Mouse (Mus musculus): ENCODE data around the gene Tmem119. TPM values are rescaled to one million over a fixed set of nuclear protein-coding genes. Genes with fewer than 3 reads are reported as not detected.

Gene Tmem119
- polyA plus RNA-seq, 1 experiment = 0.05 TPM

DNA sequence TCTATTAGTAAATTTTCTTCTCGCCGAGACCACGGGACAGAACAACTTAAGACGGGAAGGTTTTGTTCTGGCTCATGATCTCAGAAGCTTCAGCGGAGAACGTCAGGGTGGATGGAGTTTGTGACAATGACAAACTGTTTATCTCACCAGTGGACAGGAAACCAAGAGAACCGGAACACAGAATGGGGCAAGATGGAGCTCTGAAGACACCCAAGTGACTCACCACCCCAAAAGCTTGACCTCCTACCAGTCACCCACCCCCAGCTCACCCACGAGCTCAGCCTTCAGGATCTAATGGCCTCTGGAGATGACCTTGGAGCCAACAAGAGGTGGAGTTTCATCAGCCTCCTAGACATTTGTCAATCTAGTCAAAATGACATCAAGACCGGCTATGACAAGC, 5.0 kb upstream of the Tmem119 start:
- TF ChIP-seq GATA1 (IDR thresholded peaks at IDR 0.05; ENCODE audit: low read length) = no peak

DNA sequence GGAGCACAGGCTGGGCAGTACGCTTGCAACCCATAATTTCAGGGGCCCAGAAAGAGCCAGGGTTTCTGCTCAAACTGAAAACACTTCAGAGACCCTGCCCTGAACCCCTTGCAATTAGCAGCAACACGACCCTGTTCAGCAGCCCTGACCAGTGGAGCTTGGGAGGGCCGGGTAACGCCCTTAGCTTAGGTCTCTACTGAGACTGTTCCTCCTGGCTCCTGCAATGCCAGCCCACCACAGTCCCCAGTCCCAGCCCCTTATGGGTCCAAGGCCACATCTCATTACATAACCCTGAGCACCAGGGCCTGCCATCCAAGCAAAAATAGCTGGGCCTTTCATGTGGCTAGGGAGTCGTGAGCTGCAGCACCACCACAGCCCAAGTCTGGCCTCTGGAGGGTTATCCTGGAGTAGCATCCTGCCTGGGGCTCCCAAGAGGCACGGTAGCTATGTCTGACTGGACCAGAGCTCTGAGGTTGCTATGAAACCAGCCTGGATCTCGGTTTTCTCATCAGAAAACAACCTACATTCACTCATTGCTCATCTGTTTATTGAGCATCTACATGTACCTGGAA, 4.2 kb upstream of the Tmem119 start:
- TF ChIP-seq GATA1 (IDR thresholded peaks at IDR 0.05; ENCODE audit: low read length) = no peak

DNA sequence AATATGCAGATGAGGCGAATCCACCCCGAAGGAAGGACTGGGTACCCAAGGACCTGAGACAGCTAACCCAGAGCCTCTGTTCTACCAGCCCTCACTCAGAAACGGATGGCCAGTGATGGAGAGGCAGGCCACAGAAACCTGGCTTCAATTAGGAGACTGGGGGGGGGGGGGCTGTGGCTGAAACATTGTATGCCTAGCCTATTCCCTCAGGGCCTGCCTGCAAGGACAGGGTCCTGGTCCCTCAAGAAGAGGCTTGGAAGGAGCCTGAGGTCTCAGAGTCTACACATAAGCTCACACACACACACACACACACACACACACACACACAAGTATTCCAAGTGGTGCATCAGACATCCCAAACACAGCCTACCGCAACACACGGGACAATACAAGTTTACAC, 625 bp downstream of the Tmem119 start:
- TF ChIP-seq GATA1 (IDR thresholded peaks at IDR 0.05; ENCODE audit: low read length) = no peak

DNA sequence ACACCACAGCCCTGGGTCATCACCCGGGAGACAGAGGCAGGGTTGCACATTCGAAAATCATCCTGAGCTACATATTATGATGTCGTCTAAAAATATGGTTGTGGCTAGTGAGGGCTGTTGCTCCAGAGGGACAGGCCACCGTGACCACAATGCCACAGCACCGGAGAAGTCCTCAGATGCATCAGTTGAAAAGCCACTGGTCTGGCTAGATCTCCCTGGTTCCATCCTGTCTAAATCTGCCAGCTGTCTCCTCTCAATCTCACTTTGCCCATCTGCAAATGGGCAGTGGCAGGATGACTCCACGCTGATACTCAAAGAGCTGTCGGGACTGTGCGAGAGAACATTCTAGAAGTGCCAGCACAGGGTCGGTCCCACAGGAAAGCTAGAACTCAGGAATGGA, 1.8 kb downstream of the Tmem119 start:
- no peak for TF ChIP-seq GATA1 (IDR thresholded peaks at IDR 0.05; ENCODE audit: low read length)

DNA sequence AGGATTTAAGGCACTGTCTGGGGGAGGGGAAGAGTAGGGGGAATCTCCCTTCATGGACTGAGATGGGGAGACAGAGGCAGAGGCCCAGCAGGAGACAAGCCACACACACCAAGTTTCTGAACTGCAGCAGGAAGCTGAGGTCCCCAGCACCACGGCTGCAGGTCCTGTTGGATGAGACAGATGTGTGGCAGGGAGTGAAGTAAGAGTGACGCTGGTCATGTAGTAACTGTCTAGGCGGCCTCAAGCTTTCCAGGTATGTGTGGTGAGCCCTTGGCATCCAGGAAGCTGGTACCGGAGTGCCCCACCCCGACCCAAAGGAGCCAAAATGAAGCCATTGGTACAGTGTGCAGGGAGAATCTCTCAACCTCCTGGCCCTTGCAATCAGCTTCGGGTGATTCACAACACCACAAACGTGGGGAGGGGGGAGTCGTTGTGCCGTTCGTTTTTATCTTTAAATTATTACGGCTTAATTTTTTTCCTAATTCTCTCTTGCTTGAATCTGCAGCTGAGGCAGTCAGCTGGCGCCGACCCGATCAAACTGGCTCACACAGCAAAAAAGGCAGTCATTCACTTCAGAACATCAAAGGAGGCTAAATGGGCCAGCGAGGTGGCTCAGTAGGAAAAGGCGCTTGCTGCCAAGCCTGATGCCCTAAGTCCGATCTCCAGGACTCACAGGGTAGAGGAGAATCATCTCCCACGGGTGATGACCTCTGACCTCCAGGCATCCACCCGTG, 3.0 kb downstream of the Tmem119 start:
- TF ChIP-seq GATA1 (IDR thresholded peaks at IDR 0.05; ENCODE audit: low read length) = no peak

DNA sequence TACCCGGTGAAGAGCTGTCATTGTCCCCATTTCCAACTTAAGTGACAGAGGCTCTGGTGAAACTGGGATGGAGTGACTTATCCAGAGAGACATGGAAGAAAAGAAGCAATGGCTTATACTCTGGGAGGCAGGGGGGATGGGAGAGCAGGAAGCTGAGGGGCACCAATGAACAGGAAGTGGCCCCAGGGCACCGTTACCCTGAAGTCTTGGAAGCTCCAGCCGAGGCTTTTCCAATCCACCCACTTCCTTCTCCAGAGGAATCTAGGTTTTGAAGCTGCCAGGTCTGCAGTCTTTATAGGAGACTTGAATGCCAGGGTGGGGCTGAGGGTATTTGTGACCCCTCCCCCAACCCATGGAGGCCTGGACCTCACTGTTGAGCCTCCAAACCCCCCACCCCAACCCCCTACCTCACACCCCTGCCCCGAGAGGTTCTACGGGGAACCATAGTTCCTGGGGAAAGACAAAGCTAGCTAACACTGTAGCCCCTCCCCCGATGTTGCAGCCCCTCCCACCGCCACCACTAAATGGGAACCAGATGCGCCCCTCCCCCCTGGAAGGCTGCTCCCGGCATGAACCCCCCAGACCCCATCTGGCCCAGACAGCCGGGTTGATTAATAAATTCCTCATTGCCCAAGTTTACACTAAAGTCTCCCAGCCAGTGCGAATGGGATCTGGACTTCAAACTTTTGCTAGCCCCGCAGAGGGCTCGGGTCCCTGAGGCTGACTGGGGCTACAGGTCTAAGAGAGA, 3.7 kb downstream of the Tmem119 start:
- no peak for TF ChIP-seq GATA1 (IDR thresholded peaks at IDR 0.05; ENCODE audit: low read length)

GRCm38 (mm10) chr5:113791197-113792095, 8.9 kb downstream of the Tmem119 start:
- no peak for TF ChIP-seq GATA1 (IDR thresholded peaks at IDR 0.05; ENCODE audit: low read length)

DNA sequence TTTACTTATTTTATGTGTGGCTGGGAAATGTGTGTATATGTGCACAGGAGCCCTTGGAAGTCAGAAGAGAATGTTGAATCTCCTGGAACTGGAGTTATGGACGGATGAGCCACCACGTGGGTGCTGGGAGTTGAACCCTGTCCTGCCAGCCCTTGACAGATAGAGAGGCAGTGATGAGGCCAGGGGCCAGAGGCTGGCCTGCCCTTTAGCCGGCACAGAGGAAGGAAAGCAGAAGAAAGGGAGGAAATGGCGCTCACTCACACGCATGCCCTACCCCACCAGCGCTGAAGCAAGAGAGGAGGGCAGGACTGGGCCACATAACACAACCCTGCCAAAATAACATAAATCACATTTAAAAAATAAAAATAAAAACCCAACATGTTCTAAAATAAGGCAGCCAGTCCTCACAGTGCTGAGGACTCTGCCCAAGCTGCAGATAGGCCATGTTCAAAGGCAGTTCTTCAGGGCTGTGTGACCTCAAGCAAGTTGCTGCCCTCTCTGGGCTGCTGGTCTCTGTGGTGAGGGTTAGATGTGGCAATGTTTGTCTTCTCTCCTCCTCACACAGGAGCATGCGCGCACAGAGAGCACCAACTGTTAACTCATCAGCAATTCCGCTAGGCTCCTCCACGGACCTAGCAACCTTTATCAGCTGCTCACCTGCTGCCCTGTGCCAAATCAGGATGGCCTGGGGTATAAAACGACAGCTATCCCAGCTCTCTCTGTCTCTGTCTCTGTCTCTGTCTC, 9.7 kb downstream of the Tmem119 start:
- TF ChIP-seq GATA1 (IDR thresholded peaks at IDR 0.05; ENCODE audit: low read length) = no peak

- TF ChIP-seq GATA1 (IDR thresholded peaks at IDR 0.05; ENCODE audit: low read length) = no peak
Observed at GRCm38 (mm10) chr5:113789075-113789788, 11.1 kb downstream of the Tmem119 start.

- no peak for TF ChIP-seq GATA1 (IDR thresholded peaks at IDR 0.05; ENCODE audit: low read length)
Observed at GRCm38 (mm10) chr5:113788645-113789044, 11.7 kb downstream of the Tmem119 start.

DNA sequence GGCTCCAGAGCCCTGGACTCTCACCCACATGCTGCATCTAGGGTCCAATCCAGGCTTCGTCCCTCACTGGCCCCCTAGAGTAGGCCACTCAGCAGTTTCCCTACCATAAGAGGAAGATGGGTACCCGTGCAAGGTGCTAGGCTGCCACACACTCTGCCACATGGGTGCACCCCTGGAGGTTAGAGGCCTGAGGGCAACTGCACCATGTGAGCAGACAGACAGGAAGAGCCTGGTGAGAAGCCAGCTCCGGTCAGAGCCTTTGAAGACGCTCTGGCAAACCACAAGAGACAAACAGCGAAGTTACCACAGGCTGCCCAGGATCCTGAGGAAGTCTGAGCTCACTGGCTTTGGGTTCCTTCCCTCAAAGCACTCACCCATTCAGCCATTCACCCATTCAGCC, 13.3 kb downstream of the Tmem119 start:
- TF ChIP-seq GATA1 (IDR thresholded peaks at IDR 0.05; ENCODE audit: low read length) = no peak

GRCm38 (mm10) chr5:113783581-113784001, 16.7 kb downstream of the Tmem119 start:
- no peak for TF ChIP-seq GATA1 (IDR thresholded peaks at IDR 0.05; ENCODE audit: low read length)

DNA sequence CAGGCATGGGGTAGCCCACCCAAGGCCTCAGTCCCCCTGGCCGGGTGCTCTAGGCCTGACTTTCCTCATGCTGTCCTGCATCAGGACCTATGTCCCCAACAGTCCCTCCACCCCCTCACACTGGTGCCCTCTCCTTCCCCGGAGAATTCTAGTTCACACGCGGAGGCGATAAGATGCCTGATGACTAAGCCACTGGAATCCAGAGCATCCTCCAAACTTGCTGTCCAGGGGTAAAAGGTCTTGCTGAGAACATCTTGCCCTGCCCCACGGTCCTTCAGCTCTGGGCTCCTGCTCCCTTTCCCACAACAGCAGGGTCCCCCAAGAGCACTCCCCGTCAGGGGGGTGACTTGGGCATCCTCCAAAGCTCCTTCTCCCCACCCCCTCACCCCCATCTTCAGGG, 17.7 kb downstream of the Tmem119 start:
- no peak for TF ChIP-seq GATA1 (IDR thresholded peaks at IDR 0.05; ENCODE audit: low read length)

DNA sequence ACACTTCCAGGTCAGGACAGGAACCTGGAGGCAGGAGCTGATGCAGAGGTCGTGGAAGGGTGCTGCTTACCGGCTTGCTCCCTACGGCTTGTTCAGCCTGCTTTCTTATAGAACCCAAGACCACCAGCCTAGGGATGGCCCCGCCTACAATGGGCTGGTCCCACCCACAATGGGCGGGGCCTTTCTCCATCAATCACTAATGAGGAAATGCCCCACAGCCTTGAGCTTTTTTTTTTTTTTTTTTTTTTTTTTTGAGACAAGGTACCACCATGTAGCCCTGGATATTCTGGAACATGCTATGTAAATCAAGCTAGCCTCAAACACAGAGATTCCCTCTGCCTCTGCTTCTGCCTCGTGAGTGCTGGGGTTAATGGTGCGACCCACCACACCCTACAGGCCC, 18.4 kb downstream of the Tmem119 start:
- TF ChIP-seq GATA1 (IDR thresholded peaks at IDR 0.05; ENCODE audit: low read length) = no peak
